Mouse (Mus musculus): ENCODE data around the gene Pex14.

- TF ChIP-seq POLR2A (IDR thresholded peaks at IDR 0.05; ENCODE audit: borderline replicate concordance, control insufficient read depth, low read depth, low read length) = 0 out of 2 replicates have a peak, but pooled peaks have one; percentile 7
- no peak for TF ChIP-seq CTCF (IDR thresholded peaks at IDR 0.05; ENCODE audit: control insufficient read depth, insufficient read depth, low read length)
Observed at GRCm38 (mm10) chr4:149036592-149036991, 63.1 kb downstream of the Pex14 start.

Measured in bone marrow, adult 2 months (tissue).